Mouse (Mus musculus): ENCODE data around the gene Igfals.

Gene Igfals

GRCm38 (mm10) chr17:24865776-24866175 lies at the start of gene Igfals:
Gene Igfals, plus strand, starts transcription at chr17:24865997.
- no peak for DNase-seq (ENCODE audit: low spot score in 2 of 2)

GRCm38 (mm10) chr17:24817503-24817902 lies 48.3 kb upstream of the Igfals start:
- no peak for DNase-seq (ENCODE audit: low spot score in 2 of 2)

GRCm38 (mm10) chr17:24818172-24818571 lies 47.6 kb upstream of the Igfals start:
- no peak for DNase-seq (ENCODE audit: low spot score in 2 of 2)

- DNase-seq (ENCODE audit: low spot score in 2 of 2) = no peak
Observed at GRCm38 (mm10) chr17:24819469-24819868, 46.3 kb upstream of the Igfals start.

GRCm38 (mm10) chr17:24821351-24822280 lies 44.2 kb upstream of the Igfals start:
- DNase-seq (ENCODE audit: low spot score in 2 of 2) = no peak

- peak; percentile 61 to 69 for DNase-seq (ENCODE audit: low spot score in 2 of 2)
Observed at GRCm38 (mm10) chr17:24839842-24840241, 26.0 kb upstream of the Igfals start, which contains the start of gene Hagh. Gene Hagh, plus strand, starts transcription at chr17:24840143.

GRCm38 (mm10) chr17:24840341-24840740 lies 25.5 kb upstream of the Igfals start:
- no peak for DNase-seq (ENCODE audit: low spot score in 2 of 2)

GRCm38 (mm10) chr17:24841133-24841532 lies 24.7 kb upstream of the Igfals start:
- no peak for DNase-seq (ENCODE audit: low spot score in 2 of 2)

GRCm38 (mm10) chr17:24842631-24843030 lies 23.2 kb upstream of the Igfals start:
- no peak for DNase-seq (ENCODE audit: low spot score in 2 of 2)

- no peak for DNase-seq (ENCODE audit: low spot score in 2 of 2)
Observed at GRCm38 (mm10) chr17:24844525-24844924, 21.3 kb upstream of the Igfals start.

- no peak for DNase-seq (ENCODE audit: low spot score in 2 of 2)
Observed at GRCm38 (mm10) chr17:24847386-24847785, 18.4 kb upstream of the Igfals start.

- no peak for DNase-seq (ENCODE audit: low spot score in 2 of 2)
Observed at GRCm38 (mm10) chr17:24848600-24849031, 17.2 kb upstream of the Igfals start.

GRCm38 (mm10) chr17:24849733-24850064 lies 16.1 kb upstream of the Igfals start:
- DNase-seq (ENCODE audit: low spot score in 2 of 2) = no peak

GRCm38 (mm10) chr17:24850065-24850772 lies 15.6 kb upstream of the Igfals start, which contains the start of gene Fahd1:
Gene Fahd1, minus strand, starts transcription at chr17:24850364.
- peak; percentile 95 to 96 for DNase-seq (ENCODE audit: low spot score in 2 of 2)

GRCm38 (mm10) chr17:24850773-24851127 lies 15.0 kb upstream of the Igfals start:
- DNase-seq (ENCODE audit: low spot score in 2 of 2) = no peak

- no peak for DNase-seq (ENCODE audit: low spot score in 2 of 2)
Observed at GRCm38 (mm10) chr17:24851381-24852125, 14.2 kb upstream of the Igfals start.

GRCm38 (mm10) chr17:24855838-24856464 lies 9.8 kb upstream of the Igfals start:
- DNase-seq (ENCODE audit: low spot score in 2 of 2) = no peak

GRCm38 (mm10) chr17:24856589-24856988 lies 9.2 kb upstream of the Igfals start:
- no peak for DNase-seq (ENCODE audit: low spot score in 2 of 2)

- no peak for DNase-seq (ENCODE audit: low spot score in 2 of 2)
Observed at GRCm38 (mm10) chr17:24857831-24858470, 7.8 kb upstream of the Igfals start.

- no peak for DNase-seq (ENCODE audit: low spot score in 2 of 2)
Observed at GRCm38 (mm10) chr17:24858967-24859366, 6.8 kb upstream of the Igfals start.

- DNase-seq (ENCODE audit: low spot score in 2 of 2) = no peak
Observed at GRCm38 (mm10) chr17:24860076-24860475, 5.7 kb upstream of the Igfals start.
